Mouse (Mus musculus) E14TG2a.4 (cell line): ENCODE data around the gene Cops6.

Experiments used
- H3K27me3 ChIP-seq: 2 replicates; pipeline ENCODE4 v1.6.1; 2014; ENCODE audit warnings: low read length, control low read depth; ENCODE audit not compliant: insufficient read depth
- H3K36me3 ChIP-seq: 2 replicates; pipeline ENCODE4 v1.6.1; 2014; ENCODE audit warnings: low read length, control low read depth; ENCODE audit not compliant: insufficient read depth
- H3K4me1 ChIP-seq: replicated peaks from 2 replicates; pipeline ENCODE4 v1.6.1; 2014; ENCODE audit warnings: low read depth, low read length, control low read depth
- H3K4me3 ChIP-seq: replicated peaks from 2 replicates; pipeline ENCODE4 v1.5.1; 2014; ENCODE audit warnings: mild to moderate bottlenecking, low read length
- H3K9me3 ChIP-seq: 2 replicates; pipeline ENCODE4 v1.6.1; 2014; ENCODE audit warnings: low read length, control low read depth
- CTCF ChIP-seq: conservative IDR thresholded peaks from 2 replicates; pipeline ENCODE4 v1.5.1; 2014; ENCODE audit warnings: low read length
- NANOG ChIP-seq: IDR thresholded peaks from 2 replicates; pipeline ENCODE4 v1.6.1; 2014; ENCODE audit warnings: borderline replicate concordance, low read length, mixed read lengths
- POU5F1 ChIP-seq: IDR thresholded peaks from 2 replicates; pipeline ENCODE4 v1.6.1; 2014; ENCODE audit warnings: low read length, borderline replicate concordance

Cops6 gene

GRCm38 (mm10) chr5:138171695-138172491 is 11.0 kb downstream of the Cops6 start, which contains the start of the genes Ap4m1 and Mcm7:
Gene Ap4m1 (plus strand): TSS chr5:138172002.
Gene Mcm7 (minus strand): TSS chr5:138172422.
- no peak for TF ChIP-seq CTCF
- TF ChIP-seq POU5F1, result no peak
- no peak for TF ChIP-seq NANOG
- Histone ChIP-seq H3K9me3 (no peaks in the 10 kb centered on the region), H3K27me3 (no peaks in the 10 kb centered on the region), H3K4me1 (peaks cover 47% of the 10 kb centered on the region), H3K36me3 (peaks cover 75% of the 10 kb centered on the region), H3K4me3 (peak within 1 kb of the TSS; percentile 94)

GRCm38 (mm10) chr5:138173217-138173616 is 12.3 kb downstream of the Cops6 start:
- no peaks in the 10 kb centered on the region for H3K27me3 ChIP-seq
- no peaks in the 10 kb centered on the region for H3K9me3 ChIP-seq
- TF ChIP-seq CTCF (no peak), NANOG (no peak), POU5F1 (no peak)
- H3K4me1 ChIP-seq, result peaks cover 33% of the 10 kb centered on the region
- H3K36me3 ChIP-seq, result peaks cover 75% of the 10 kb centered on the region
- peak overlapping the region; percentile 94; the same call in 1 of the 2 replicates for H3K4me3 ChIP-seq

DNA sequence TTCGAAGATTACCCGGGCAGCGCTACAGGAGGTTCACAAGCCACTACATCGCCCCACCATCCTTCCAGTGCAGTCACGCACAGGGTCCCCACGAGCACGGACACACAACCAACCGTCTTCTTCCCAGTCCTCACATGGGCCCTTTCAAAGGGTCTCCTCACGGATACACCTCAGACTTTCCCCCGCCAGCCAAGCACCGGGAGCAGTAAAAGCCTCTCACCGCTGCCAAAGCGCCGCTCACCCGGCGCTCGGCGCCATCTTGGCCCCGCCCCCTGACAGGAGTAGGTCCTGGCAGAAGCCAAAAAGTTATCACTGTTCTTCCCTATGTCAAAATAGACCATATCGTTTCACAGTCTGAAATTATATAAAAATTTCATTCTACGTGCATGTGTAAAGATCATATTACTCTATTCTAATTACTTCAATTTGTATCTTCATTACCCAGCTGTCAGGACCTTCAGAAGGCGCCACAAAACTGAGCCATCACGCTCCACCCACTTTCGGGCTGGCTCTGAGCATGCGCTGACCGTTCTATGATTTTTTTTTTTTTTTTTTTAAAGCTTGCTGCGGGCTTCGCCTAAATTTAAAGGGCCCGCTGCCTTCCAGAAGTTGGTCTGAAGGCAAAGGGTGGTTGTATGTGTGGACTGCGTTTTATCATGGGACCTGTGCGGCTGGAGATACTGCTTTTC is 26.2 kb downstream of the Cops6 start, which contains the start of the genes Taf6 and Cnpy4:
Taf6 (minus strand) TSS at position 502 of the 689 bp plus-strand sequence.
Cnpy4 (plus strand) TSS at position 536 of the 689 bp plus-strand sequence.
- Histone ChIP-seq H3K4me1 (peaks cover 59% of the 10 kb centered on the region), H3K36me3 (peaks cover 56% of the 10 kb centered on the region), H3K27me3 (no peaks in the 10 kb centered on the region), H3K9me3 (no peaks in the 10 kb centered on the region), H3K4me3 (peak within 1 kb of the TSS; percentile 95)
- TF ChIP-seq NANOG, result no peak
- no peak for TF ChIP-seq CTCF
- TF ChIP-seq POU5F1, result no peak

GRCm38 (mm10) chr5:138187661-138188306 is 26.9 kb downstream of the Cops6 start:
- H3K4me1 ChIP-seq, result peaks cover 58% of the 10 kb centered on the region
- TF ChIP-seq NANOG (no peak), POU5F1 (no peak), CTCF (no peak)
- no peaks in the 10 kb centered on the region for H3K9me3 ChIP-seq
- H3K36me3 ChIP-seq, result peaks cover 57% of the 10 kb centered on the region
- peak overlapping the region; percentile 95 for H3K4me3 ChIP-seq
- H3K27me3 ChIP-seq, result no peaks in the 10 kb centered on the region

- TF ChIP-seq POU5F1 (no peak), NANOG (no peak), CTCF (no peak)
- Histone ChIP-seq H3K9me3 (no peaks in the 10 kb centered on the region), H3K4me1 (peaks cover 25% of the 10 kb centered on the region), H3K27me3 (peaks cover 9% of the 10 kb centered on the region; the same call in 1 of the 2 replicates), H3K36me3 (peaks cover 40% of the 10 kb centered on the region), H3K4me3 (peak within 1 kb of the TSS; percentile 91)
Observed at GRCm38 (mm10) chr5:138193771-138194727, 33.2 kb downstream of the Cops6 start, which contains the start of gene Mblac1. Gene Mblac1 (plus strand): TSS chr5:138194314.

DNA sequence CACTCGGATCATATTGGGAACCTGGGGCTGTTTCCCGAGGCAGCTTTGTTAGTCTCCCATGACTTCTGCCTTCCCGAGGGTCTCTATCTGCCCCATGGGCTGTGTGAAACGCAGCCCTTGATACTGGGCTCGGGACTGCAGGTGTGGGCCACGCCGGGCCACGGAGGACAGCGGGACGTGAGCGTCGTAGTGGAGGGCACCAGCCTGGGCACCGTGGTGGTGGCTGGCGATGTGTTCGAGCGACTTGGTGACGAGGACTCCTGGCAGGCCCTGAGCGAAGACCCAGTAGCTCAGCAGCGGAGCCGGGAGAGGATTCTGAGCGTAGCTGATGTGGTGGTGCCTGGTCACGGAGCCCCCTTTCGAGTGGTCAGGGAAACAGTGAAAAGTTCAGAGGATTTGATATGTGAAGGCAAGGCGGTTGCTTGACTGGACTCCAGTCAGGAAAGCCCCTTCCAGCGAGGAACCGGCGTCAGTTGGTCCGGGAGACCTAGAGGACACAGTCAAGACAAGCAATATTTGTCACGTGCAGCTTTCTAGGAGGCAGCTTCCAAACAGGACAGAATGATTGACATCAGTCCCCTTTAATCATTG is 34.0 kb downstream of the Cops6 start:
- peaks cover 23% of the 10 kb centered on the region for H3K4me1 ChIP-seq

DNA sequence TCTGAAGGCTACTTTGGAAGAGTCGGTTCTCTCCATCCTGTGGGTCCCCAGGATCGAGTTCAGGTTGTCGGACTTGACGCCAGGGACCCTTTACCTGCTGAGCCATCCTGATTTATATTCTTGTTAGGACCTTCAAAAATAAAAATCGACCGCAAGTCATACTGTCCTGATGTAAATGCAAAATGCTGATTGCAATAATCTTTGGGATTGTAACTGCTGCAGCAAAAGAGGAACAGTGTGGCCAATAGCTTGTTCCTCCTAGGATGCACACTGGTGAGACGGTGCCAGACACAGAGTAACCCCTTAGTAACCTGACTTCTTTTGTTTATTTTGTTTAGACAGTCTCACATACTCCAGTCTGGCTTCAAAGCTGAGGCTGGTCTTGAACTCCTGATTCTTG is 34.6 kb downstream of the Cops6 start:
- H3K27me3 ChIP-seq, result peaks cover 9% of the 10 kb centered on the region; the same call in 1 of the 2 replicates
- peaks cover 19% of the 10 kb centered on the region for H3K4me1 ChIP-seq
- TF ChIP-seq CTCF (no peak), NANOG (no peak), POU5F1 (no peak)
- H3K9me3 ChIP-seq, result 0 out of 2 replicates have a peak, but pooled peaks cover 2% of the 10 kb centered on the region
- peaks cover 30% of the 10 kb centered on the region for H3K36me3 ChIP-seq
- H3K4me3 ChIP-seq, result no peak overlapping the region; the same call in 1 of the 2 replicates

More for the DNA sequence above, 34.0 kb downstream of the Cops6 start:
- Histone ChIP-seq H3K36me3 (peaks cover 36% of the 10 kb centered on the region), H3K4me3 (peak overlapping the region; percentile 91), H3K9me3 (no peaks in the 10 kb centered on the region), H3K27me3 (peaks cover 9% of the 10 kb centered on the region; the same call in 1 of the 2 replicates)
- TF ChIP-seq CTCF, result no peak
- TF ChIP-seq NANOG, result no peak
- no peak for TF ChIP-seq POU5F1
